Mouse (Mus musculus) lung, postnatal 36 days (tissue): ENCODE measurements around the gene Mog.
"Not testable (repeated sequence)": the region's sequence is repeated elsewhere in the genome, so short reads cannot be mapped to it uniquely, and the experiment has no call there.

ENCODE experiments used
- DNase-seq: peaks from one replicate; pipeline ENCODE4 v3.0.0; 2022; ENCODE audit warnings: mixed read lengths

The Mog gene

DNA sequence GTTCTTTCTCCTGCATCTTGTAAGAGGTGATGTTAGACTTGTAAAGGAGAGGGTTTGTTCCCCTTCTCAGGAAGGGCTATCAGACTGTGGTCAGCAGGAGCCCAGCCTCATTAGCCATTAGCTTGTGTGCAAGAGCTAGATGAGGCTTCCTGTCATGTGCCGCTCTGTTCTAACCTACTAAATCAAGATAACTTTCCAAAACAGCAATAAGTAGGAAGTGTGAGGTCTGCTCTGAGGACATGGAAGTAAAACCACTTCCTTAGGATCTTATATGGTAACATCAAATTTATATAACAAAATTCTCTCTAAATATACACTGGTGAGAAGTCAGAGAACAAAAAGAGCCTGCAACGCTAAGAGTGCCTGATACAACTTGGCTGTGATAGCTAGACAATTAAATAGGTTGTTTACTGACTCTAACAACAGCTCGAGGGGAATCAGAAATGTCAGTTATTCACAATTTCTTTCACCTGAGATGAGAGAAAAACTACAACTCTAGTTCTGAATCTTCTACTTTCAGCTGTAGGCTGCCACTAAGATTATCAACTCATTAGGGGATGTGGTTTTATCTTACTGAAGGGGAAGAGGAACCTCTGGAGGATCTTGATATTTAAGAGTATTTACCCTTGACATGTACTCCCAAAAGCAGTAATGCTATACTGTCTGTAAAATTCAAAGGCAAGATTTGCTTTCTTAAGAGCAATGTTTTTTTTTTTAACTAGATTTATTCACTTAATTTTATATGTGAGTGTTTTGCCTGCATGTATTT lies 30.7 kb downstream of the Mog start:
- no peak for DNase-seq

GRCm38 (mm10) chr17:36990630-36991029 lies 32.6 kb downstream of the Mog start:
- not testable (repeated sequence) for DNase-seq

DNA sequence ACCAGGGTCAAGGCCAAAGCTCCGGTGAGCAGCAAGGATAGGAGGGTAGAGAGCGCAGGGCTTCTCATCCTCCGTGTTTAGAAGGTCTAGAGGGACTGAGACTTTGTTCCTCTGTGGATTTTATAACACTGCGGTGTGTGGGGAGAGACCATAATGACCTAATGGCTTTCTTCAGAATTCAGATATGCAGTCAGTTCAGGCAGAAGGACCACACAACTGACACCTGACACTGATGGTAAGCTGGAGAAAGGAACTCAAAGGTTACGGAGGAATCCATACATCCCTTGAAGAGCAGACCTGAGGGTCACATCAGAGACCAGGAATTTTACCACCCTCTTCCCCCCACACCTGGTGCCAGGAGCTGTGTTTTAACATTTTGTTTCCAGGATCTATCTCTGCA lies 33.8 kb downstream of the Mog start, which contains the start of gene H2-M5:
TSS of gene H2-M5 (minus strand) at position 101 of the 400 bp plus-strand sequence.
- no peak for DNase-seq

- no peak for DNase-seq
Observed at GRCm38 (mm10) chr17:36988475-36988874, 34.7 kb downstream of the Mog start.

GRCm38 (mm10) chr17:36982253-36983155 lies 40.7 kb downstream of the Mog start:
- DNase-seq: peak; percentile 58

DNA sequence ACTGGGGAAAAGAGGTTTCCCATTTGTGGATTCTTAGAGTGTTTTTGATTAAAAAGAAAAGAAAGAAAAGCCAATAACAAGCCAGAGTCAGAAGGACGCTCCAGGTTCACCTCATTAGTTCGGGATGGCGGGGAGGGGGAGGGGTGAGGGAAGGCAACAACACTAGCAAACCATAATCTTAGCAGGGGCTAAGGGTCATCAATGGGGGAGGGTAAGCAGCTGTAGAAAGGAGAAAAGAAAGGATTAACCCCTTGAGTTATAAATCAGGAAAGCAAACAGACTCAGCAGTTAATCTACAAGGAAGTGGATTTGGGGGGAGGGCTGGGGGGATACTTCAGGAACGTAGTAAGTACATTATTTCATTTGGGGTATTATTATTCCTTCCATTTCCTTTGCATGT lies 41.4 kb downstream of the Mog start:
- DNase-seq: no peak

- DNase-seq: no peak
Observed at GRCm38 (mm10) chr17:36981221-36981813, 41.9 kb downstream of the Mog start, which contains the start of gene 2410137M14Rik. Gene 2410137M14Rik (minus strand): TSS chr17:36981237.

GRCm38 (mm10) chr17:36973271-36973787 lies 49.9 kb downstream of the Mog start:
- no peak for DNase-seq

GRCm38 (mm10) chr17:36972791-36973190 lies 50.4 kb downstream of the Mog start:
- DNase-seq: peak; percentile 33

- DNase-seq: no peak
Observed at GRCm38 (mm10) chr17:36971172-36971850, 51.9 kb downstream of the Mog start.

GRCm38 (mm10) chr17:36970316-36970890 lies 52.8 kb downstream of the Mog start:
- DNase-seq: no peak

DNA sequence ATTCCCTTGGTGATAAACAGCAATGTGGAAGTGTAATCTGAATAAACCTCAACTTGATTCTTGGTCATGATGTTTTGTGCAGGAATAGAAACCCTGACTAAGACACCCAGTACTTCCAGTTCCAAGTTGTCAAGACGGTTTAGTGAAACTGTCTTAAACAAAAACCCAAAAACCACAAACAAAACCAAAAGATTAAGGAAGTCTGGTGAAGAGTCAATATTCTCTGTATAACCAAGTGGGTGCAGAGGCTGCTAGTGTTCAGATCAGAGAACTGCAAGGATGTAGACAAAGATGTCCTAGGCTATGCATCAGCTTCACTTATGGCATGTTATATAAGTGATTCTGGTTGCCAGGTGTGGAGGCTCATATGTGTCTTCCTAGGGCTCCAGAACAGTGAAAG lies 56.3 kb downstream of the Mog start:
- no peak for DNase-seq

- DNase-seq: no peak
Observed at GRCm38 (mm10) chr17:36961125-36961524, 62.1 kb downstream of the Mog start.
